Mouse (Mus musculus) cerebellum, adult 11 months (tissue): ENCODE data around the gene Spryd3.

Experiments used
- DNase-seq: peaks from one replicate; pipeline ENCODE4 v3.0.0; 2022

Gene Spryd3

DNA sequence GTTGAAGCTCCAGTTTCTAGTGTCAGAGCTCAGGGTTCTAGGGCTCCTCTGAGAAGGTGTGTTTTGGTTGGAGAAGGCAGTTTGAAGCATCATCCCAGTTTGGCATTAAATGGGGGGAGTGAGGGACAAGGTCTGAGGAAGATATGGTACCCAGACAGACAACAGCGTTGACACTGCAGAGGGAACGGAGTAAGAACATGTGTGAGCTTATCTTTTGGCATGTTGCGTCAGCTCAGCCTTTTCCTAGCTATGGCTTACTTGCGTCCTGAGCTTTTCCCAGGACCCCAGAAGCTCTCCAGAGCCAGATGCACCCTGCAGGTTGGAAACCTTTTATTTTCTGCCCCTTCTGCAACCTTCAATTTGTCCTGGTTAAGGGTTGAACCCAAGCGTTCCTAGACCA is 10.1 kb upstream of the Spryd3 start:
- no peak for DNase-seq

DNA sequence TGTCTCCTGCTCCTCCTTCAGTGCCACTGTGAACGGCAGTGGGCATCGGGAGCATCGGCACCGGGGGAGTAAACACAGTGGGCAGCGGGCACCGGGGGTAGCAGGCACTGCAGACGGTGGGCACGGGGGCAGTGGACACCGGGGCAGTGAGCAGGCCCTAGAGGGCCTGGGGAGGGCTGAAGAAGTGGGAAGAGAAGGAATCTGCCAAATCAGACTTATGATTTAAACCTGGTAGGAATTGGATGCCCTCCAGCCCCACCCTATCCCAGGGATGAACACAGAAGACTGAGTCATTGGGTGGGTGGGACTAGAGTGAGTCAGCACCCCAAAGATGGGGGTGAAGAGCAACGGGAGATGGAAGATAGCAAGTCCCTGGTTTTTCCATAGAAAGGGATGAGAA is 9.3 kb upstream of the Spryd3 start:
- DNase-seq = no peak

DNA sequence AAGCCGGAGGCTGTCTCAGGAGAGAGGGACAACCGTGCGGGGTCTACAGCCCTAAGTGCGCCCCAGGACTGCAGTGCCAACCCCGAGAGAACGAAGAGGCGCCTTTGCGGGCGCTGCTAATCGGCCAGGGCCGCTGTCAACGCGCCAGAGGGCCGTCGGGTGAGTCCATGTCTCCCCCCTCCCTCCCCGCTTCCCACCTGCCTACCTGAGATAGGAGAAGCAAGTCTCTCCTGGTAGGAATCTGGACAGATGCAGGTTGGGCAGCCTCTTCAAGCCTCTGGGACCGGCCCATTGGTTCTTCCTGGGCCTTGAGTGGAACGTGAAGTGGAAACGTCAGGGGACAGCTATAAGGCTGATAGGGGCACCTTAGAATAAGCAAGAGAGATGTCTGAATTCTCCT is 8.7 kb upstream of the Spryd3 start:
- no peak for DNase-seq

DNA sequence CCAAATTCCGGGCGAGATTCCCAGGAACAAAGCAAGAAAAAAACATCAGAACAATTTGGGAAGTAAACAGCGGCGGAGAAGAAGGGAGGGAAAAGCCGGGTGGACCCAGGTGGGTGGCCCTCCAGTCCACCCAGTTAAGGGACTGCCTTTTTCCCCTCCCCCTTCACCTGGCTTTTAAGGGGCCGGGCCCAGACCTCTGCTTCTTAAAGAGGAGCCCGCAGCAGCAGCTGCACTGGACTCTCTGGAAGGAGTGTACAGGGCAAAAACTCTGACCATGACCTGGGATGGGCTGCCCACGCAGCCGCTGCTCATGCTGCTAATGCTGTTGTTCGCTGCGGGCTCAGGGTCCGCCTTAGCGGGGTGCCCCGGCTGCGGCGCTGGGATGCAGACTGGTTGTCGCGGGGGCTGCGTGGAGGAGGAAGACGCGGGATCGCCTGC is 8.3 kb upstream of the Spryd3 start, which contains the start of gene Igfbp6:
Igfbp6 (plus strand) TSS at position 89 of the 438 bp plus-strand sequence.
- no peak for DNase-seq

DNA sequence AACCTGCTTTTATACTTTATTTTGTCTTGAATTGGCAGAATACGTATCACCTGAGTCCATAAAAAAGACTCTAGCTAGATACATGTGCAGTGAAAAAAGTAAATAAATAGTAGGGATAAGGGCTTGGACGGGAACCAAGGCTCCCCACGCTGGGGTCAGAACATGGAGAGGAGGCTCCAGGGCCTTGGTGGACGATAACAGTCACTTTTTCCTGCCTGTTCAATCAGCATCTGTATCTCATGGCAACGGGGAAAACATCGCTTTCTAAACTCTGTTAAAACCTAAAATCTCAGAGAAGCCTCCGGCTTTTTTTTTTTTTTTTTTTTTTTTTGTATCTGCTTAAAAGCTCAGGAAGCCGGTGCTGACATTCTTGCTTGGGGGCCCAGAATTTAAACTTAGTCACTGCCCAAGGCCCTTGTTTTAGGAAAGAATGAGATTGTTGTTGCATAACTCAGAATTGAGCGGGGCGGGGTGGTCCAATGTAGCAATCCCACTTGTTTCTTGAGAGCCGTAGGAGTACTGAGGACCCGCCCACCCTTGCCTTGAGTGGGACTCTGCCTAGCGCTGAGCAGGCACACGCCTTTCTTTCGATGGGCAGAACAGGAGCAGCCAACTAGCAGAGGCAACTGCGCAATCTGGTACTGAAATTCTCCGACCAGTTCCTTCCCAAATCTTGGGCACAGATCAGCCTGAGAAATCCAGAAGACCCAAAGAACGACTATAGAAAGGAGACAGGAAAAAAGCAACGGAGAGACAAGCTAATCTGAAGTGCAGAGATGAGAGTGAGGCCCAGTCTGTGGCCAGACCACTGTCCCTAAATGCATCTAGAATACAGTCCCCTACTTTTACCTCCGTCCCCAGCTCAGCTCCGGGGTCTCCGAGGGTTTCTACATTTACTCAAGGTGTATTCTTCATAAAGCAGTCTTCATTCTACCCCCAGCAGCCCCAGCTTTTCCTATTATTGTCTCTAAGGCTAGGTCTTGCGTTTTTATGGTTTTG is 7.2 kb upstream of the Spryd3 start:
- no peak for DNase-seq

DNA sequence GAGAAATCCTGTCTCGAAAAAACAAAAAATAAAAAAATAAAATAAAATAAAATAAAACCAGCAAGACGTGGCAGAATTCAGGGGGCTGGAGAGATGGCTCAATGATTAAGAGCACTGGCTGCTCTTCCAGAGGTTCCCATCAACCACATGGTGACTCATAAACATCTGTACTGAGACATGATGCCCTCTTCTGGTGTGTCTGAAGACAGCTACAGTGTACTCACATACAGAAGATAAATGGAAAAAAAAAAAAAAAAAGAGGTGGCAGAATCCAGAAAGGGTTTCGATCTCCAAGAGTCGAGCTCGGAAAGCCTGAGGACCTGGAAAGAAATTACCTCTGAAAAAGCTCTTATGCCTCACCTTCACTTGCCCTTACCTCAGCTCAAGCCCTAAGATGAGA is 5.1 kb upstream of the Spryd3 start:
- DNase-seq = no peak

DNA sequence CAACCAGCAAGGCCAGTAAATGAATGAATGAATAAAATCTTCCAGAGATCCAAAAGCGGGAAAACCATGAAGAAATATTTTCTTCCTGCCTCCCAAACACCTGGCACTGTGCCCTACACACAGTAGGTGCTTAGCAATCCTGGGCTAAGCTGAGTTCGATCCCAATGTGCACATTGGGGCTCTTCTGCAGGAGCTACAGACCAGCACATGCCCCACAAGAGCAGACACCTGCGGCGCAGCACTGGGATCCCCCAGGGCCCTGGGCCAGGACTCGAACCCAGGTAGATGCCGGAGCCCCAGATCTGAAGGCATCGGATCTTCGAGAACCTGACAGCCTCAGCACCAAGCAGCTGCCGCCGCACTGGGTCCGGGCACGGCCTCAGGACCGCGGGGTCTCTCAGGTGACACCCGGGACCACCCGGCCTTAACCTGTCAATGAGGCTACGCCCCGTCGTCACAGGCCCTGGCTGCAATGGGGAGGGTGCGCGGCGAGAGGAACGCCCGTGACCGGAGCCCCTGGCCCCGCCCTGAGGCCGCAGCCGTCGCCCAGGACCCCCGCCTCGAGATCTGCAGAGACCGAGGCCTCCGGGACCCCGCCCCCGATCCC is 409 bp downstream of the Spryd3 start:
- no peak for DNase-seq

DNA sequence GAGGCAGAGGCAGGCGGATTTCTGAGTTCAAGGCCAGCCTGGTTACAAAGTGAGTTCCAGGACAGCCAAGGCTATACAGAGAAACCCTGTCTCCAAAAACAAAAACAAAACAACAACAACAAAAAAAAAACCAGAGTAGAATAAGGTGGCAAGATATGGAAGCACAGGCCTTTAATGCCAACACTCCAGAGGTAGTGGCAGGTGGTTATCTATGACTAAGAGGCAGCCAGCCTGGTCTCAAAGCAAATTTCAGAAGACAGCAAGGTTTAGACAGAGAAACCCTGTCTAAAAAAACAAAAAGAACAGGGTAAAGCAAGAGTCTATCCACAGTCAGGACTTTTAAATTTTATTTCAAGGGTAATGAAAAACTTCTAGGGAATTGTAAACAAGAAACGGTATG is 1.3 kb downstream of the Spryd3 start:
- no peak for DNase-seq

DNA sequence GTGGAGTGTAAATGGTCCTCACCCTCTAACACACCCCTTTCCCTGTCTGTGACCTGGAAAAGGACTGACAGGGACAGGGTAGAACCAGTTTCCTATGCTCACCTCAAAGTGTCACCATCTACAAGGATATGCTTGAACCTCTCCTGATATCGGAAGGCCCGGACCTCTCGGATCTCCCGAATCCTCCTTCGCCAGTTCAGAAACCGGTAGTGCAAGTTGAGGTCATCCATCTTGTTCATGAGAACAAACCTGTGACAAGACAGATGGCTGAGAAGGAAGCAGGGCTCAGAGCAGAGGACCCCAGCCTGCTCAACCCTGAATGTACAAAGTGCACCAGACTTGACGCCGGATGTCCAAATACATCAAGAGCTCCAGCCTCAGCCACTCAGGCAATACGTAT is 2.7 kb downstream of the Spryd3 start:
- no peak for DNase-seq

DNA sequence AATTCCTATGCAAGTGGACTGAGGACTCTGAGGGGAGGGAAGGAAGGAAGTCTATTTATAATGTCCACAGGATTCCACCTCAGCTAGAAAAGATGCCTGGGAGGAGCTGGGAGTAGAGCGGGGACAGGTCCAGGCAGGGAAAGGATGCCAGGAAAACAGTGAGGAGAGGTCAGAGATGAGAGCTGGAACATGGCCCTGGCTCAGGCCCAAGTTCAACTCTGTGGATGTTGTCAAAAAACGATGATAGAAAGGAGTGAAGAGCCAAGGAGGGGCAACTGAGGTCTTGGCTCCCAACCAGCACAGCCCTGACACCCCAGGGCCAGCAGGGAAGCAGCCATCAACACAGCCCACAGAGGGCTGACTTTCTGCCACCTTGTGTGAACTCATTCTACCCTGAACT is 9.7 kb downstream of the Spryd3 start:
- DNase-seq = no peak

DNA sequence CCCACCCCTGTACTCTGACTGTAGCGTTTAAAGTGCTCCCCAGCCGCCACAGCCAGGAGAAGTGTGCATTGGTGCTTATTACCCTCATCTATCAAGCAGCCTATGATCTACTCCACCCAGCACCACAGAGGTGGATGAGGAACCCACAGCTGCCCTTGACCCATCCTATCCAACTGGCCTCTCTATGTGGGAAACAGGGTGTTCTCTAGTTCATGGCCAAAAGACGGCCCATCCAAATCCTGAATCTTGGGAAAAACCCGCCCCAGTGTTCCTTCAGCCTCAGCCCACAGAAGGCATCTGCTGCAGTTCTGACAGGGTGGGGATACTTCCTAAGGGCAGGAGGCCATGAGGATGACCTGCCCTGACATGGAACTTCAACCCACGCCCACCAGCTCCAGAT is 15.5 kb downstream of the Spryd3 start:
- DNase-seq = no peak

DNA sequence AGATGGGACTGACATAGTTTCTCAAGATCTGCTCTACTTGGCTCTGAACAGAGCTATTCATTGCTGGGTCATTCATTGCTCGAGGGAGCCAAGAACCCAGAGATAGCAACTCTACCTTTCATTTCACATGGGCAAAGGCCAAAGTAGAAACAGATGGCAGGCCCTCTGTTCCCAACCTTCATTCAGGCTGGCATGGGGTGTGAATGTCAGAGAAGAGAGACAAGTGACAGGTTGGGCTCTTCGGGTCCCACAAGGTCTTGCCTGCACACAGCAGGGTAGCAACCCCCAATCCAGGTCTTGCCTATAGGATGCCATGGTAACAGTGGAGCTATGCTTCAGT is 16.2 kb downstream of the Spryd3 start:
- peak; percentile 82 for DNase-seq

DNA sequence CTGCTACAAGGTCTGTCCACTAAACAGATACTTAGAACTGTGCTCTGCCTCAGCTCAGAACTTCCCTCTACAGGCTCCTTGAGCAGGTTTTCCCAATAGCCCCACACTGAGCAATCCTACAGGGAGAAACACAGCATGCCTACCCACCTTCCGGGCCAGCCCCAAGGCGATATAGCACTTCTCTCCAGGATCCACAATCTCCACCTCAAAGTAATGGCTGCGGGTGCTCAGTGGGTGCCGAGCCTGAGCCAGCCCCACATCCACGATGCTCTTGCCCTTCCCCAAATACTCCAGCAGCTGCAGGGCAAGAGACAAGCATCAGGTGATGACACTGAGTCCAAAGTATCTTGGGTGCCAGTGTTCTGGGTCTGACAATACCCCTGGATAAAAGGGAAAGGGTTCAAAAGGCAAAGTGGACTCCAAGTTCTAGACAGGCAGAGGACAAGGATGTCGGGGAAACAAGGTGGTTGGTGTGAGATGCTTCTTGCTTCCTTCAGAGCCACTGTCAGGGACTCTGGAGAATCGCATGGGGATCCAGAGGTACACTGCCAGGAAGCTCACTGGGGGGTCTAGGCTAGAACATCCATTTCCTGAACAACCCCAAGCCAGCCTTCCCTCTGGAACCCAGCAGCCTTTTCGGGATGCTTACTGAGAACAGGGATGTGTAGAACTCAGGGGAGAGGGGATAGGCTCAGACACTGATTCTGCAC is 16.8 kb downstream of the Spryd3 start:
- DNase-seq = no peak

DNA sequence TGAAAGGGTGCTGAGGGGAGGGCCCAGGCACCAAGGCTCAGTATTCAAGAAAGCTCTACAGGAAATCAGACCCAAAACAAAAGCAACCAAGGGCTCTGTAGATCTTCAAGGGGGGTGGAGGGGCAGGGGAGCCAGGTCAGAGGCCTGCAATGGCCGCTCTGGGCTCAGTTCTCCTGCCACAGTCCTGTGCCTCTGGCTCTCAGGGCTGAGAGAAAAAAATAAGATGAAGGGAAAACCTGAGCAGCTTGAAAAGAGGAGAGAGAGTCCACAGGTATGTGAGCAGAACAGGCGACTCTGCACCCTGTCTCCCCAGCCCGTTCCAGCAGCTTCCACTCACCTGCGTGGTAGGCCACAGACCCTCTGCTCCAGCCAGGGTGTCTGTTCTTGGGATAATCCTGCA is 17.4 kb downstream of the Spryd3 start:
- DNase-seq = no peak

DNA sequence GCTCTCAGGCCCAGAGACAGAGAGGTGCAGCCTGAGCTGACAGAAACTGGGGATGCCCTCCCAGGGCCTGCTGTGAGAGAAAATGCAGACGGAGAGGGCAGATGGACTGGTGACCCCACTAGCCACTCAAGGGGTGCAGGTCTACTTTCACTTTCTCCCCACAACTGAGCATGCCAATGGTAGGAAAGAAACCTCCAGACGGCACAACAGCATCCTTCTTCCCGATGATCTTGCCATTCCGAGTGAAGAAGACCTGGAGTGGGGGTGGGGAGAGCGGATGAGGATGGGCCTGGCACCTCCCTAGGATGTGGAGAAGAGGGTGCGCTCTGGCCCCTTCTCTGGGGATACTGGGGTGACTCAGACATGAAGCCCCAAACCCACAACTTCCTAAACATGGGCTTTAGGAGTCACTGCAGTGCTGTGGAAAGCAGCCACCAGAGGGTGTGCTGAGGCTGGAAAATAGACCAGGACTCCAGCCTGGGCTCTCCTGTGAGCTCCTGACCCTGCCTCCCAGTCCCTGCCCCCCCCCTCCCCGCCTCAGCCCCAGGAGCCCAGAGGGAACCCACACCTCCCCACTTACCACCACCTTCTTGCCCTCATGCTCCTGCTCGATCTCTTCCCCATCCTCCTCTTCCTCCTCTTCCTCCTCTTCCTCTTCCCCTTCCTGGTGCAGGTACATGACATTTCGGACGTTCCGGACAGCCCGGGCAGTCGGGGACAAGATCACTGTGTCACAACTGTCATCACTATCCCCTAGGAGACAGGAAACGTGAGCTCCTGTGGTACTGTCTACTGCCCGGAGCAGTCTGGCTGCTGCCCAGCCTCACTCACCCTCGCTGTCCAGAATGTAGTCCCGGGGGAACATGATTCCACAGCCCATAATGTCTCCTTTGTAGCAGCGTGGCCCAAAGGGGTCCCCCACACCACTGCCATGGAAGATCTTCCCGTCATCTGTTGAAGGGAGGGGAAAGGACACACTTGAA is 18.3 kb downstream of the Spryd3 start:
- DNase-seq = no peak

DNA sequence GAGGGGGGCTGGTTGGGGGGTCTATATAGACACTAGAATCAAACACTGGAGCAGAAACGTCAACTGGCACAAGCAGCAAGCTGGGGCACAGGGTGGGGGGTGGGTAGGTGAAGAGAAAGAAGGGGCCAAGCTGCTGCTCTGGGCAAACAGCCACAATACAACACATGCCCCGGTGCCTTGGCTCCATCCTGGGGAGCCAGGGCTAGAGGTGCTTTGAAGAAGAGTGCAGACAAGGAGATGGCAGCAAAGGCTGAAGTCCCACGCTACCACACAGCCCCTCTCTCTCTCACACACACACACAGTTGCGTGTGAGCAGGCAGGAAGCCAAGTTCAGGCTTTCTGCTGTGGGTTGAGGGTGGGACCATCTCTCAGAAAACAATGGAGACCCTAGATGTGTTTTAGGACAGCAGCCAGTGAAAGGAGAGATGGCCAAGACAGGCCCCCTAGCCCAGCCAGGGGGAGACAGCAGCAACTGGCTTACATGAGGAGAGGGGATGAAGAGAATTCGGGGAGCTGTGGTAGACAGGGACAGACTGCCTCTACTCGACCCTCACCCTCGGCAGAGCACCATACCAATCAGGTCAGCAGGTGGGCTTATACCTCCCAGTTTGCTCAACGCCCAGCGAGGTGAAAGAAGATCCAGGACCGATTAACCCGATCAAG is 19.1 kb downstream of the Spryd3 start:
- no peak for DNase-seq

DNA sequence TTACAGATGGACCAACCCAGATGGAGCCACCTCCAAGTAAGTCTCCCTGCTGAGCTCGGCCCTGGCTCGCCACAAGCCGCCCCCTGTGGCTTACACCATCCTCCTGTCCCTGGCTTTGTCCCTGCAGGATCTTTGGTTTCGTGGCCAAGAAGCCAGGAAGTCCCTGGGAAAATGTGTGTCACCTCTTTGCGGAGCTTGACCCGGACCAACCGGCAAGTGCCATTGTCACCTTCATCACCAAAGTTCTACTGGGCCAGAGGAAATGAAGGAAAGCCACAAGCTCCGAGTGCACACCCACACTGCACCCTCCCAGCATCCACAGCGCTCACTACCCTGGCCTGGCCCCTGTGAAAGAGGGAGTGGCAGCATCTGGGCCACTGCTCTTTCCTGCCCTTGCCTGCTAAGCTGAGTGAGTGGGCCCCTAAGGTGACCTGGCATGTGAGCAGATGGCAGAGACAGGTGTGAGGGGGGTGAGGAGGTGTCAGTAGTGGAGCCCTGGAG is 20.3 kb downstream of the Spryd3 start:
- no peak for DNase-seq

DNA sequence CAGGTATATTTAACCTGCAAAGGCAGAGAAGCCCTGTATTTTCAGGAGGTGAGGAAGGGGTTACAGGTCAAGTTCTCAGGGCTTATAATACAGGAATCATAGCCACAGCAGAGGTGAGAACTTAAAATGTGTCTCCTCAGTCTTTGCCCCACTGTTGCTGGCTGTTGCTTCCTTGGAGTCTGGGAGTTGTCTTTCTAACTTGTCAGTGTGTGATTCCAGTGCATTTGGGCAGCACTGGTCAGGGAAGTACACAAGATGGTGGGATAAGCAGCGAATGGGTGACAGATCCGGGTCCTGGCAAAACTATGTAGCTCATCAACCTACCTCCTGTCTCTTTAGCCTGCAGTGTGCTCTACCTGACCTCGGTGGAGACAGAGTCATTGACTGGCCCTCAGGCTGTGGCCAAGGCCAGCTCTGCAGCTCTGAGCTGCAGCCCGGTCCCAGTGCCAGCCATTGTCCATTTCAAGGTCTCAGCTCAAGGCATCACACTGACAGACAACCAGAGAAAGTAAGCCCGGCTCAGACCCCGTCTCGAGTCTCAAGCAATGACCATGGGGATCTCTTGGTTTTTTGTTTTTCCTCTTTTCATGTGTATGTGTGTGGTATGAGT is 21.3 kb downstream of the Spryd3 start:
- DNase-seq = no peak

DNA sequence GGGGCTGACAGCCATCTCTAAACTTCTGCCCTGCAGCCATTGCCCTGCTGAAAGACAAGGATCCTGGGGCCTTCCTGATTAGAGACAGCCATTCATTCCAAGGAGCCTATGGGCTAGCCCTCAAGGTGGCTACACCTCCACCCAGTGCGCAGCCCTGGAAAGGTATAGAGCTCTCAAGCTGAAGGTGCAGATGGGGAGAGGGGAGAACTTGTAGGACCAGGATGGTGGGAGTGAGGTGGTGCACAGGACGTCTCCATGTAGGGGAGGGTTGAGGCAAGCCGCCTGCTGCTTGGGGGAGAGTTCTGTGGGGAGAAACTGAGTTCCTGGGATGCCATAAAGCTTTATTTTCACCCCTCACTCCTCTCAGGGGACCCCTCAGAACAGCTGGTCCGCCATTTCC is 22.4 kb downstream of the Spryd3 start:
- no peak for DNase-seq

DNA sequence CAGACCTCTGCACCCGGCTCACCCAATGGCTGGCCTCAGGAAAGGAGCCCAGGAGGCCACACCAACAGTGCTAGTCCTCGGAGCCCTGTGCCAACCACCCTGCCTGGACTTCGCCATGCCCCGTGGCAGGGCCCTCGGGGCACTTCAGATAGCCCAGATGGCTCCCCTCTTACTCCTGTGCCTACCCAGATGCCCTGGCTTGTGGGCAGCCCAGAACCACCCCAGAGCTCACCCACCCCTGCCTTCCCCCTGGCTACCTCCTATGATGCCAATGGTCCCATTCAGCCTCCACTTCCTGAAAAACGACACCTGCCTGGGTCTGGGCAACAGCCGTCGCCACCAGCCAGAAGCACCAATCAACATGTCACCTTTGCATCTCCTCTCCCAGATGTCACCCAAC is 23.2 kb downstream of the Spryd3 start:
- no peak for DNase-seq

DNA sequence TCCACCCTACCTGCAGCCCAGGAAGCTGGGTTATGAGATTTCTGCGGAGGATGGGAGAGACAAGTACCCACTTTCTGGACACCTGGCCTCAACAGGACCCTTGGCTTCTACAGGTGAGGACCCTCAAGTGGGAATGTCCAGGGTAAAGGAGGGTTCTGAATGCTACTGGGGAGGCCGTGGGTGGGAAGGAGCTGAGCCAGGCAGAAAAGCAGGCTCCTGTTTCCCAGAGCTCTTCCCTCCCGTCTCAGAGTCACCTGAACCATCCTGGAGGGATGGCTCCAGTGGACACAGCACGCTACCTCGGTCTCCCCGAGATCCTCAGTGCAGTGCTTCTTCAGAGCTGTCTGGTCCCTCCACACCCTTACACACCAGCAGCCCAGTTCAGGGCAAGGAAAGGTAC is 23.9 kb downstream of the Spryd3 start:
- DNase-seq = no peak

DNA sequence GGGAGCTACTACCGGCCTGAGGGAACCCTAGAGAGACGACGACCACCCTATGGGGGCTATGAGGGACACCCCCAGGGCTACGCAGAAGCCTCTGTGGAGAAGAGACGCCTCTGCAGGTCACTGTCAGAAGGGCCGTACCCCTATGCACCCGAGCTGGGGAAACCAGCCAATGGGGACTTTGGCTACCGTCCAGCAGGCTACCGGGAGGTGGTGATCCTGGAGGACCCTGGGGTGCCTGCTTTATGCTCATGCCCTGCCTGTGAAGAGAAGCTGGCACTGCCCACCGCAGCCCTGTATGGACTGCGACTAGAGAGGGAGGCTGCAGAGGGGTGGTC is 24.6 kb downstream of the Spryd3 start:
- DNase-seq = no peak
